Mouse (Mus musculus) thymus, postnatal 36 days (tissue): ENCODE measurements around the gene Csf2rb.

Source experiments
- DNase-seq, 2 experiments: peaks; one replicate each; pipeline ENCODE4 v3.0.0; 2022; ENCODE audit warnings: mixed read lengths in 2 of 2

Gene Csf2rb

DNA sequence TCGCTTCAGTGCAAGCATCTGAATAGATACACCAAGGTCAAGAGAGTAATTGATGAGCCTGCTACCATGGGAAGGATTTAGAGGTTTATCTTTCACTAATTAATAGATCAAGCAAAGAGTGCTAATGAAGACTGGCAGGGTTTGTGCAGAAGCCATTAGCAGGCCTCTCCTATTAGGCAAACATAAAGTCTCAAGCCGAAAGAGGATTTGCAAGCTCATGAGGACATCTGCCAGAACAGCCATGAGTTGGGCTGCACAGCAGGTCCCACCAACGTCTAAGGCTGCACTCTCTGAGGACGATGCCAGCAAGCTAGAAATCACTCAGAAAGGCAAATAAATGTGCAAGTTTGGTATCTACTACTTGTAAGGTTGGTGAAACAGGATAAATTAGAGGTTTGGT lies 55.2 kb downstream of the Csf2rb start:
- no peak for DNase-seq

GRCm38 (mm10) chr15:78382115-78382514 lies 56.6 kb downstream of the Csf2rb start:
- no peak for DNase-seq

GRCm38 (mm10) chr15:78383450-78384219 lies 58.1 kb downstream of the Csf2rb start:
- DNase-seq = no peak

- no peak for DNase-seq
These were observed 58.9 kb downstream of the Csf2rb start for GRCm38 (mm10) chr15:78384220-78385116.

- no peak for DNase-seq
These were observed 60.0 kb downstream of the Csf2rb start for GRCm38 (mm10) chr15:78385564-78385963.

DNA sequence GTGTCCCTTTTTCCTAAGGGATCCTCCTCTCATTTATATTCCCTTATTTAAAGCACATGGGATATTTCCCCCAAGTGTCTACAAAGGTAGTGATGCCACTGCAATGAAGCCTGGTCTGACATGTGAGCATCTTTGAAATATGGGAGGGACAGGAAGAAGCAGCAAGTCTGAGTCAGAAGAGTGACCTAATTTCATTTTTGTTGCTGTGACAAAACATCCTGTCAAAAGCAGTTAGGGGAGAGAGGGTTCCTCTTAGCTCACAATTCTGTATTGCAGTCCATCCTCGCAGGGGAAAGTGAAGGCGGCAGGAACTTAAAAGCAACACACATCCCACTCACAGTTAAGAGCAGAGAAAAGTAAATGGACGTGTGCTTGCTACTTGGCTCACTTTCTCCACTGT lies 65.3 kb downstream of the Csf2rb start:
- peak; percentile 26 to 35 for DNase-seq

GRCm38 (mm10) chr15:78395478-78395962 lies 70.0 kb downstream of the Csf2rb start, which contains the start of gene Tex33:
TSS of gene Tex33 (minus strand) at chr15:78395912.
- no peak for DNase-seq

DNA sequence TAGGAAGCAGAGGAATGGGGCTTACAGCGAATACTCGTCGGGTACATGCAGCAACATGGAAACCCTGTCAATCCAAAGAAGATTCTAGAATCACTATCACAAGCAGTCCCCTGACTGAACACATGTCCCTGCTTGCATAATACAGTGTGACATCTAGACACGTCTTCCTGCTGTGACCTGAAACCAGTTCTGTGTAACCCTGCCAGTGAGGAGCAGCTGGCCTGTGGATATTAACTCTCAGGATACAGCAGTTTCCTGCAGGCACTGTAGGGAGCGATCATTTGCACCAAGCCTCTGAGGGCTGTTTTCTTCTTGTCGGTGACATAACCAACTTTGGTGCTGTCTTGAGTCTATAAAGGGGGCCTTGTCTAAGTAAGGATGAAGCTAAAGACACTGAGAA lies 75.8 kb downstream of the Csf2rb start:
- DNase-seq = no peak

DNA sequence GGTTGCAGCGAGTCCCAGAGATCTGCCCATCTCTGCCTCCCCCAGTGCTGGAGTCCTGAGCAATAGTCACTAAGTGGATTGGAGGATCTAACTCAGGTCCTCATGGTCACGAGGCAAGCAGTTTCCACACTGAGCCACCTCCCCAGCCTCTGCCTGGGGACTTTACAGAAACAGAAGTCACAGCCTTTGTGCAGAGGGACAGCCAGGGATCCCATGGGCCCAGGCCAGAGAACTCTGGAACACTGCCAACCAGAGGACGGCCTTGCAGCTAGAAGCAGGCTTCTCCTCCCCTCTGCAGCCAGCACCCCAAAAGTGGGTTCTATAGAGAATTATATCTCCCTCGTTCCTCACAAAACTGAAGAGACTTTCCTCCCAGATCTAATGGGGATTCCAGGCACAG lies 76.4 kb downstream of the Csf2rb start:
- no peak for DNase-seq

DNA sequence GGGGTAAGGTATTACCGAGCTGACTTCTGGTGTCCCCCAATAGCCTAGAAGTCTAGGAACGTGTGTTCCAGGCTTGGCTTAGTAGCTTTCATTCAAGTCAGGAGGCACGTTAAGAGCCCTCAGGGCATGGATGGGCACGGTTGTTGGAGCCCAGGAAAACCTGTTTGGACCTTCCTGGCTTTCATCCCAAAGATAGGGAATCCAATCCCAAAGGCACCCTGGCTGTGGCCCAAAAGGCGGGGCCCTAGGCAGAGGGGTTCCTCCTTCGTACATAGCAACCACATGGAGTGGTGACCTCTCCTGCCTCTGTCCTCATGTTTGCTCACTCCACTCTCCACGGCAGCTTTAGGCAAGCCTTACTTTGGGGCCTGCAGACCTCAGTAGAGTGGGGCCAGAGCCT lies 76.9 kb downstream of the Csf2rb start:
- no peak for DNase-seq

GRCm38 (mm10) chr15:78403301-78403741 lies 77.8 kb downstream of the Csf2rb start:
- no peak for DNase-seq
